Mouse (Mus musculus): Measurements from ENCODE around the gene A3galt2. TPM values are rescaled to one million over a fixed set of nuclear protein-coding genes. Genes with fewer than 3 reads are reported as not detected.

Gene A3galt2
- 0.19 to 0.57 TPM in 2 of 3 replicates, not detected in the other for total RNA-seq (2017)

GRCm38 (mm10) chr4:128755064-128755463, at the start of gene A3galt2:
TSS of gene A3galt2 (plus strand) at chr4:128755364.
- ATAC-seq (replicated peaks; ENCODE audit: insufficient number of reproducible peaks, low FRiP score, low TSS enrichment, poor library complexity, severe bottlenecking) = no peak

DNA sequence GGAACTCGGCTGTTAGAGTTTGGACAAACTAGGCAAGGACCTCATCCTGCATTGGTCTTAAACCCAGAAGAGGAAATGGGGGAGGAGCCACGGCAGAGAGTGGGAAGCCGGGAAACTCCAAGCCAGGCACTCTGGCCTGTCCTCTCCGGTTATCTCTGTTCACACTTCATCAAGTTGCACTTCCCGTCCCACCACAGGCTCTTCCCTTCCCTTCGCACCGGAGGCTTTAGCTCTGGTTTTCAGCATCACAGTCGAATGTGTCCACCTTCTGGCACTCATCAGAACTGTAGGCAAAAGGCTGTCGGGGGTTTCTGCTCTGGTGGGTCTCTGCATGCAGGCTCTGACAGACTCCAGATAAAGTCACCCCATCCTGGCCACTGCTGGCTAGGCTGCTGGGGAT, 48.5 kb upstream of the A3galt2 start:
- no peak for ATAC-seq (replicated peaks; ENCODE audit: insufficient number of reproducible peaks, low FRiP score, low TSS enrichment, poor library complexity, severe bottlenecking)

DNA sequence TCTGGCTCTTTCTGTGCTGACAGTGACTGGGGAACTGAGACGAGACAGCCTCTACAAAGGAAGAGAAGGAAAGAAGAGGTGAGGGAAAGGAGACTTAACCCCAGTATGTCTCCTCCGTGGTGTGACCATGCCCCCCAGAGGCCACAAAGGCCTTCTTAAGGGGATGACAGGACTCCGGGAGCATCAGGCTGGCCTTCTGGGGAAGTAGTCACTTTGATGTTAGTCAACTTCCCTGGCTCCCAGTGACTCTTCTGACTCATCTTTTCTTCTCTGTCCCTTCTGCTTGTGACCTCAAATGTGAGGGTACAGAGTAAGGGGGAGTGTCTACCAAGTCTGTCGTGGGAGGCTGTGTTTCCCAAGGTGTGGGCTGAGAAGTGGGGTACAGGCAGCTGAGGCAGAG, 47.8 kb upstream of the A3galt2 start:
- ATAC-seq (replicated peaks; ENCODE audit: insufficient number of reproducible peaks, low FRiP score, low TSS enrichment, poor library complexity, severe bottlenecking) = no peak

DNA sequence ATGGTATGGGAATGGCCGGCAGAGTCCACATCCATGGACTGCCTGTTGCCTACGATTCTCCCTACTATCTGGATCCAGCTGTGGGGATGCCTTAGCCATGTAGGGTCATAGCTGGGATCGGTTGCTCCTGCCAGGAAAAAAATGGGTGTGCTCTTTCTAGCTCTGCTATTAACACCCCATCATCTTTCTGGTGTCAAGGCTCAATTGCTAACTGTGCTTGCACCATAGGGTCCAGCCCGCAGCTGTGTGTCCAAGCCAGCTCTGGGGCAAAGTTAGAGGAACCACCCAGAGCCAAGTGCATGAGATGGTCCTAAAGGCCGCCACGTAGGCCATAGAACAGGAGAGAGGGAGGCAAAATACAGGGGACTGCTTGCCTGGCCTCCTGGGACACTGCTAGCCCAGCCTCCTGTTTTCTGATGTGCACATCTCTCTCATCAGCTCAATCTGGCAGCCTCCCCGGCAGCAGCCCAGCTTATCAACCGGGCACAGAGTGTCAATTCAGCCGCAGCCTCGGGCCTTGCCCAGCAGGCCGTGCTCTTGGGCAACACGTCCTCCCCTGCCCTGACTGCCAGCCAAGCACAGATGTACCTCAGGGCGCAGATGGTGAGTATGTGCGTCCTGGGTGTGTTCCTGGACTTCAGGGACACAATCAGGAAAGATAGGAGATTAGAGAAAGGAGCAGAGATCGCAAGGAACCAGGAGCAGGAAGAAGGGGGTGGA, 45.9 kb upstream of the A3galt2 start:
- no peak for ATAC-seq (replicated peaks; ENCODE audit: insufficient number of reproducible peaks, low FRiP score, low TSS enrichment, poor library complexity, severe bottlenecking)

- ATAC-seq (replicated peaks; ENCODE audit: insufficient number of reproducible peaks, low FRiP score, low TSS enrichment, poor library complexity, severe bottlenecking) = no peak
Measured at GRCm38 (mm10) chr4:128709781-128710166, 45.4 kb upstream of the A3galt2 start.

DNA sequence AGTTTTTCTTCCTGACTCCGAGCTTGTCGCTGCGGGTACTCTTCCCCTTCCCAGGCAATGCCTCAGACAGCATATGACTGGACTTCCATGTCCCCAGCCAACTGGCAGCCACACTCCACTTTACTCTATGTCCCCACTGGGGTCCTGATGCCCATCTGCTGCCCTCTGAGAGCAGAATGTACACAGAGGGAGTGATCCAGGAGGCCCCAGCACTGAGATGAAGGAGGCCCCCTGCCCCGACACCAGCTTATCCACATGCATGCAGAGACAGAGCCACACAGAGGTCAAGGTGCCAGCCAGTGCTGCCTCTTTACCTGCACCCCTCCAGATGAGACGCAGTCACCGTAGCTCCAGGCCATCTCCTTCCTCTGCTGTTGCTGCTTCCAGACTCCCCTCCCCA, 44.9 kb upstream of the A3galt2 start:
- ATAC-seq (replicated peaks; ENCODE audit: insufficient number of reproducible peaks, low FRiP score, low TSS enrichment, poor library complexity, severe bottlenecking) = no peak

GRCm38 (mm10) chr4:128710800-128711199, 44.4 kb upstream of the A3galt2 start:
- no peak for ATAC-seq (replicated peaks; ENCODE audit: insufficient number of reproducible peaks, low FRiP score, low TSS enrichment, poor library complexity, severe bottlenecking)

GRCm38 (mm10) chr4:128711455-128712135, 43.6 kb upstream of the A3galt2 start:
- peak; percentile 85 for ATAC-seq (replicated peaks; ENCODE audit: insufficient number of reproducible peaks, low FRiP score, low TSS enrichment, poor library complexity, severe bottlenecking)

- no peak for ATAC-seq (replicated peaks; ENCODE audit: insufficient number of reproducible peaks, low FRiP score, low TSS enrichment, poor library complexity, severe bottlenecking)
Measured at GRCm38 (mm10) chr4:128712136-128712655, 43.0 kb upstream of the A3galt2 start.

GRCm38 (mm10) chr4:128712941-128713340, 42.2 kb upstream of the A3galt2 start:
- ATAC-seq (replicated peaks; ENCODE audit: insufficient number of reproducible peaks, low FRiP score, low TSS enrichment, poor library complexity, severe bottlenecking) = no peak

DNA sequence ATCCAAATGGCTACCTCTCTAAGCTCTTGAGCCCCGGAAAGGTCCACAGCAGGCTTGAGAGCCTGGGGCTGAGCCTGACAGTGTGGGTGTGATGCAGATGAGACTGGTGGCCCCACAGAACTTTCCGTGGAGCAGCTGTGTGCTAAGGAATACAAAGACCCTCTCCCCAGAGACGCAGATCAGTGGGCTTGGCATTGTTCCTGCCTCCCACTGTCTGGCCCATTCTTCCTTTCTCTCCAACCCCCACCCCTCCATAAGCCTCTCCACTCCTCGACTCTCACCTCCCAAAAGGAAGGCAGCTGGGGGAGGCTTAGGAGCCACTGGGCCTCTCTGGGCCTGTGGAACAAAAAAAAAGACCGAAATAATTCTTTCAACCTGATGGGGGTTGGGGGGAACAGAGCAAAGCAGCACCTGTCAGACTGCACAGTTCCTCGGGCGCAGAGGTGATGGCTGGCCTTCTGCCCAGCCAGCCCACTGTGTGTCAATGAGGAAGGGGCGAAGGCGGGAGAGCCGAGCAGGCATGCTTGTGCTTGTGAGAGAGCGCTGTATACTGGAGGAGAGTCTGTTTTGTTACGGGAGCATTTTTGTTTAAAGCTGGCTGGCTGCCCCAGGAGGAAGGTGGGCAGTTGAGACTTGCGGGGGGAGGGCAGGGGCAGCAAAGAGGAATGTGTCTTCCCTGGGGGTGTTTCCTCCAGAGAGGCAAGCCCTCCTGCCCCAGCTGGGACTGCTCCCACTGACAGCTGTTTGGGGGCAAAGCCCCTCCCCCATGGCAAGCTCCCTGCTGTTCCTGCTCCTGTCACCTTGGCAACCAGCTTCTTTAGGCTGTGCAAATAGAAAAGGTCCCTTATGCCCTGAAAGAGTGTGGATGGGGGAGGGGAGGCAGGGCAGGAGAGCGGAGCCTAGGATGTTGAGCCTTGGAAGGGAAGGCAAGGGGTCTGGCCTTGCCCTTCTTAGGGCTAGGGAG, 39.6 kb upstream of the A3galt2 start:
- no peak for ATAC-seq (replicated peaks; ENCODE audit: insufficient number of reproducible peaks, low FRiP score, low TSS enrichment, poor library complexity, severe bottlenecking)

- no peak for ATAC-seq (replicated peaks; ENCODE audit: insufficient number of reproducible peaks, low FRiP score, low TSS enrichment, poor library complexity, severe bottlenecking)
Measured at GRCm38 (mm10) chr4:128716279-128716678, 38.9 kb upstream of the A3galt2 start.

DNA sequence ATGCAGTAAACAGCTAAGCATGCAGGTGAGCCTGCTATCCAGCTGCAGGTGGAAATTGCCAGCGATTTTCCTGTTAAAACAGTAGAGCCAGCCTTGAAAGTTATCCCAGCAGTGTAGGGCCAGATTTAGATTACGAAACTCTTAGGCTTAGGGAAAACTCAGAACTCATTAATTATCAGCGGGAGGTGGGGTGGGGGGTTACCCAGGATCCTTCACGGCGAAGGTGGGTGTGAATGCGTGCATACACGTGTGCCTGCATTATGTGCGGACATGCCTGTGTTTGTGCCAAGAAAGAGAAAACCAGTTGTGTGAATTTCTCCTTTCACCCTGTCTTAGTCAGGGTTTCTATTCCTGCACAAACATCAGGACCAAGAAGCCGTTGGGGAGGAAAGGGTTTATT, 38.4 kb upstream of the A3galt2 start:
- ATAC-seq (replicated peaks; ENCODE audit: insufficient number of reproducible peaks, low FRiP score, low TSS enrichment, poor library complexity, severe bottlenecking) = no peak

DNA sequence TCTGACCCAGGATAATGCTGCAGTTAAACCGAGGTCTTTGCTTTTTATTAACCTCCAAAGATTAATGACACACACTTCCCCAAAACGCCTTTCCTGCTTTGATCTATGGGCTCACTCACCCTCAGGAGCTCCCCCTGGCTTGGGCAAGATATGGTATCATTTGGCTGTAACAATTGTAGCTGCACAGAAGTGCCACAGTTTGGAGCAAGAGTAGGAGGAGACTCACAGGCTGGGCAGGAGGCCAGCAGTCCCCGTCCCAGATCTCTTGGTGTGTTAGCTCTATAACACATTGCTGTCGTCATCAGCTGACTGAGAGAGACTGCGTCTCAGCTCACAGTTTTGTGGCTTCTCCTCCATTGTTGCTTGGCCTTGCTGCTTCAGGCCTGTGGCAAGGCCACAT, 35.1 kb upstream of the A3galt2 start:
- ATAC-seq (replicated peaks; ENCODE audit: insufficient number of reproducible peaks, low FRiP score, low TSS enrichment, poor library complexity, severe bottlenecking) = no peak

GRCm38 (mm10) chr4:128721061-128721648, 34.0 kb upstream of the A3galt2 start:
- ATAC-seq (replicated peaks; ENCODE audit: insufficient number of reproducible peaks, low FRiP score, low TSS enrichment, poor library complexity, severe bottlenecking) = no peak

- no peak for ATAC-seq (replicated peaks; ENCODE audit: insufficient number of reproducible peaks, low FRiP score, low TSS enrichment, poor library complexity, severe bottlenecking)
Measured at GRCm38 (mm10) chr4:128721761-128722160, 33.4 kb upstream of the A3galt2 start.

DNA sequence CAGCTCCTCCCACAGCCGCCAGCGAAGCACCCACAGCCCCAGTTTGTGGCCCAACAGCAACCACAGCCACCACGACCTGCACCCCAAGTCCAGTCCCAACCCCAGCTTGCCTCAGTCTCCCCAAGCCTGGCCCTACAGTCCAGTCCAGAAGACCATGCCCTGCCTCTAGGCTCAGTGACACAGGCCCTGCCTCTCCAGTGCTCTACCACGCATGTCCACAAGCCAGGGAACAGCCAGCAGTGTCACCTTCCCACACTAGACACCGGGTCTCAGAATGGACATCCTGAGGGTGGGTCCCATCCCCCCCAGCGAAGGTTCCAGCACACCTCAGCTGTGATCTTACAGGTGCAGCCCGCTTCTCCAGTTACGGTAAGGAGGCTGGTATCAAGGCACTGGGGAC, 32.2 kb upstream of the A3galt2 start:
- ATAC-seq (replicated peaks; ENCODE audit: insufficient number of reproducible peaks, low FRiP score, low TSS enrichment, poor library complexity, severe bottlenecking) = no peak

- ATAC-seq (replicated peaks; ENCODE audit: insufficient number of reproducible peaks, low FRiP score, low TSS enrichment, poor library complexity, severe bottlenecking) = no peak
Measured at GRCm38 (mm10) chr4:128723431-128723830, 31.7 kb upstream of the A3galt2 start.

DNA sequence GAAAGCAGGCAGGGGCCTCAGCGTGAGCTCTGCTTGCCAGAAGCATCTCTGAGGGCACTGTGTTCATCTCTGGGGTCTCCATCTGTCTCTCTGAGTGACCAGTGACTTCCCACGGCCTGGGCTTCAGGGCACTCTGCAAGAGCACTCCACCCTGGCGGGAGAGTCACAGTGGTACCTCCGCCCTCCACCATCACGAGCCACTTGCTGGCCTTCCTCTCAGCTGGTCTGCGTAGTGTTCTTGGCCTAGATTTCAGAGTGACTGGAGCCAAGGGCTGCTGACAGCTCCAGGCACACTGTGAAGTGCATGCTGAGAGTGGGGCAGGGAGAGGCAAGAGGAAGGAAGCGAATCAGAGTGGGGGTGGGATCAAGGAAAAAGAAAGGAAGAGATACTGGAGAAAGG, 31.1 kb upstream of the A3galt2 start:
- ATAC-seq (replicated peaks; ENCODE audit: insufficient number of reproducible peaks, low FRiP score, low TSS enrichment, poor library complexity, severe bottlenecking) = no peak
